Mouse (Mus musculus) liver, embryonic 13.5 days (tissue): ENCODE results near the gene Cul9. TPM values are rescaled to one million over a fixed set of nuclear protein-coding genes. Genes with fewer than 3 reads are reported as not detected.
A peak's percentile ranks its signal among the peaks of the same experiment; 100 is the strongest.
"Not testable (repeated sequence)": the region's sequence is repeated elsewhere in the genome, so short reads cannot be mapped to it uniquely, and the experiment has no call there.

Source experiments
- ATAC-seq: fragments of 200-750 bp; cut with Nextera tagmentation; 2 replicates; pipeline ENCODE4 v1.8.0; 2017; ENCODE audit warnings: low read depth, mild to moderate bottlenecking, moderate number of reproducible peaks, moderate library complexity
- DNase-seq: peaks from one replicate; pipeline ENCODE4 v3.0.0; 2022
- H3K27ac ChIP-seq: fragments of 300-500 bp; sonication (generic); 2 replicates; pipeline ENCODE4 v1.5.1; 2015; ENCODE audit warnings: moderate library complexity, mild to moderate bottlenecking, inconsistent platforms
- H3K27me3 ChIP-seq: fragments of 300-500 bp; sonication (generic); 2 replicates; pipeline ENCODE4 v1.6.1; 2015; ENCODE audit warnings: mild to moderate bottlenecking, inconsistent platforms
- H3K36me3 ChIP-seq: fragments of 300-500 bp; sonication (generic); 2 replicates; pipeline ENCODE4 v1.6.1; 2015; ENCODE audit warnings: mild to moderate bottlenecking, inconsistent platforms
- H3K4me1 ChIP-seq: fragments of 300-500 bp; sonication (generic); replicated peaks from 2 replicates; pipeline ENCODE4 v1.6.1; 2015; ENCODE audit warnings: inconsistent platforms
- H3K4me2 ChIP-seq: fragments of 300-500 bp; sonication (generic); 2 replicates; pipeline ENCODE4 v1.6.1; 2015; ENCODE audit warnings: inconsistent platforms, mild to moderate bottlenecking, moderate library complexity
- H3K4me3 ChIP-seq: fragments of 300-500 bp; sonication (generic); replicated peaks from 2 replicates; pipeline ENCODE4 v1.5.1; 2015; ENCODE audit warnings: mild to moderate bottlenecking, inconsistent platforms
- H3K9ac ChIP-seq: fragments of 300-500 bp; sonication (generic); 2 replicates; pipeline ENCODE4 v1.6.1; 2015; ENCODE audit warnings: mild to moderate bottlenecking, inconsistent platforms
- H3K9me3 ChIP-seq: fragments of 300-500 bp; sonication (generic); replicated peaks from 2 replicates; pipeline ENCODE4 v1.6.1; 2016; ENCODE audit warnings: inconsistent platforms
- WGBS: fragments of 180-500 bp; shearing (Covaris S2); methylation state at CpG from one replicate; pipeline ENCODE4 v1.1.7; 2015; ENCODE audit not compliant: insufficient replicate concordance; 5-methylcytosine and 5-hydroxymethylcytosine counted together
- polyA plus RNA-seq: library from polyadenylated mRNA; unstranded; fragments of >200 nt; fragmentation: Nextera tagmentation; extraction: Ambion mirVana; gene quantifications from 2 replicates; pipeline ENCODE4 v1.2.1, GENCODE M21; 2015

Gene Cul9
- polyA plus RNA-seq, 1 experiment from 2014 or later, result 0.84 TPM

GRCm38 (mm10) chr17:46502775-46503174 is 43.4 kb downstream of the Cul9 start:
- H3K27me3 ChIP-seq, result no peaks in the 10 kb centered on the region
- H3K4me3 ChIP-seq, result no peak overlapping the region
- peaks cover 25% of the 10 kb centered on the region for H3K36me3 ChIP-seq
- DNase-seq (no peak), ATAC-seq (0 out of 2 replicates have a peak, but pooled peaks have one; percentile 23)
- no peak overlapping the region for H3K9ac ChIP-seq
- no peaks in the 10 kb centered on the region for H3K9me3 ChIP-seq
- H3K4me1 ChIP-seq, result peaks cover 5% of the 10 kb centered on the region
- H3K27ac ChIP-seq, result no peak overlapping the region
- WGBS, result 88% methylated on average over 2 of the region's 2 CpGs
- H3K4me2 ChIP-seq, result no peak overlapping the region

DNA sequence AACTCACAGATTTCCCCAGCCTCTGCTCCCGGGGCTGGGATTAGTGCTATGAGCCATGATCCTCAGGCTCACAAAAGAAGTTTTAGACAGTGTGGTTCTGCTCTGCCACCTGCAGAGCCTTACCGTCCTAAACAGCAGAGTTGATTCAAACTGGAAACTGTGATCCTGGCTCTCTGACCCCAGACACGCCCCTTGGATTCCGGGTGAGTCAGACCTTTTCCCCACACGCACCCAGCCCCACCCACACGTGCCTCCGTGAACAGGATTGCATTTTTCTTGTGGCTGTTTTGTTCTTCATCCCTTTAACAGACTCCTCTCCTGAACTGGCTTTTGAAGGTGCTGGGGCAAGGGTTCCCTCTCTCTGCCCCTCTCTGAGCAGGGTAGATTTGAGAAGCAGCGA is 48.2 kb downstream of the Cul9 start:
- peaks cover 25% of the 10 kb centered on the region for H3K36me3 ChIP-seq
- peak overlapping the region; percentile 92 for H3K4me2 ChIP-seq
- WGBS, result 72% methylated on average over 8 of the region's 8 CpGs
- peaks cover 24% of the 10 kb centered on the region for H3K27me3 ChIP-seq
- H3K9me3 ChIP-seq, result no peaks in the 10 kb centered on the region
- ATAC-seq (no peak), DNase-seq (no peak)
- no peak overlapping the region for H3K4me3 ChIP-seq
- peak overlapping the region; percentile 80; the same call in 1 of the 2 replicates for H3K9ac ChIP-seq
- H3K4me1 ChIP-seq, result peaks cover 27% of the 10 kb centered on the region
- no peak overlapping the region for H3K27ac ChIP-seq

GRCm38 (mm10) chr17:46496623-46497434 is 49.4 kb downstream of the Cul9 start, which contains the start of gene Dnph1:
Gene Dnph1 (plus strand): TSS chr17:46496711.
- peak within 1 kb of the TSS; percentile 18; the same call in 1 of the 2 replicates for H3K27ac ChIP-seq
- peaks cover 32% of the 10 kb centered on the region for H3K27me3 ChIP-seq
- peak; percentile 79 for DNase-seq

GRCm38 (mm10) chr17:46496081-46496480 is 50.1 kb downstream of the Cul9 start:
- peaks cover 25% of the 10 kb centered on the region for H3K36me3 ChIP-seq
- peaks cover 38% of the 10 kb centered on the region for H3K27me3 ChIP-seq
- H3K4me2 ChIP-seq, H3K27ac ChIP-seq, H3K9ac ChIP-seq, DNase-seq, H3K4me3 ChIP-seq, H3K9me3 ChIP-seq, ATAC-seq: not testable (repeated sequence)
- peaks cover 27% of the 10 kb centered on the region for H3K4me1 ChIP-seq

More at GRCm38 (mm10) chr17:46496623-46497434, 49.4 kb downstream of the Cul9 start, which contains the start of gene Dnph1:
- Histone ChIP-seq H3K4me1 (peaks cover 27% of the 10 kb centered on the region), H3K4me2 (peak within 1 kb of the TSS; percentile 92), H3K9ac (peak within 1 kb of the TSS; percentile 80), H3K36me3 (peaks cover 25% of the 10 kb centered on the region), H3K9me3 (no peaks in the 10 kb centered on the region), H3K4me3 (peak within 1 kb of the TSS; percentile 72)
- peak; percentile 98 for ATAC-seq
- WGBS, result under 1% methylated on average over 44 of the region's 44 CpGs

DNA sequence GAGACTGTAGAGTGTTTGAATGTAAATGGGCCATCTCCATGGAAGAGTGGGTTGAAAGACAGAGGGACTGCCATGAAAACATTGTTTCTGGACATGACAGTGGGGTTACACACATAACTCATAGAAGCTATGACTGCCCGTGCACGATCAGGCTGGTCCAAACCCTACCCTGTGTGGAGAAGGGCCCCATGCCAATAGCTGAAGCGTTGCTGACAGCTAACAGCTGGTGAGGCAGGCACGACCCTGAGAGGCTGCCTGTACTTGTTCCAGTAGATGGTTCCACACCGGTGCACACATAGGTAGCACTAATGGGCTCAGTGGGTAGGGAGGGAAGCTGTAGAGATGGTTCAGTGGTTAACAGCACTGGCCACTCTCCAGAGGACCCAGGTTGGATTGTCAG is 50.7 kb downstream of the Cul9 start:
- H3K4me1 ChIP-seq, result peaks cover 27% of the 10 kb centered on the region
- H3K27ac ChIP-seq, result no peak overlapping the region
- 68% methylated on average over 5 of the region's 5 CpGs for WGBS
- H3K4me2 ChIP-seq, result no peak overlapping the region
- peaks cover 23% of the 10 kb centered on the region for H3K36me3 ChIP-seq
- no peak for ATAC-seq
- H3K4me3 ChIP-seq, result no peak overlapping the region
- no peaks in the 10 kb centered on the region for H3K9me3 ChIP-seq
- H3K9ac ChIP-seq, result no peak overlapping the region
- DNase-seq, result no peak
- peaks cover 38% of the 10 kb centered on the region for H3K27me3 ChIP-seq

DNA sequence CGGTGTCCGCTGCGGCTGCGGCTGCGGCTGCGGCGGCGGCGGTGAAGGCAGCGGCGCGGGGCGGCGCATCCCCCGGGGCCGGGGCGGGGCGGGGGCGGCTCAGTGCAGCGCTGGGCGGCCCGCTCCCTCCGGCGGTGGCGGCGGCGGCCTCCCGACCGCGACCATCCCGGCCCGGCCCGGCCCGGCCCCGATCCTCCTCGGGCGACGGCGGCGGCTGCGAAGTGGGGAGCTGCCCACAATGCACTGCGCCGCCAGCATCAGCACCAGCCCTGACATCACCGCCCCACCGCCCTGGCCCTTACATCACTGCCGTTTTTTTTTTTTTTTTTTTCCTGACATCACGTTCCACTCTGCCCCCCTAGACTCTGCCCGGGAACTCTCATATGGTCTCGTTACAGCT is 58.8 kb downstream of the Cul9 start, which contains the start of gene Ttbk1:
Ttbk1 (minus strand) TSS at position 245 of the 400 bp plus-strand sequence.
- WGBS, result 3% methylated on average over 34 of the region's 49 CpGs
- H3K4me1 ChIP-seq, result peaks cover 11% of the 10 kb centered on the region
- H3K27me3 ChIP-seq, result peaks cover 88% of the 10 kb centered on the region
- H3K9me3 ChIP-seq, result no peaks in the 10 kb centered on the region
- H3K9ac ChIP-seq, result no peak within 1 kb of the TSS
- no peak for ATAC-seq
- no peak within 1 kb of the TSS for H3K27ac ChIP-seq
- peak within 1 kb of the TSS; percentile 48; the same call in 1 of the 2 replicates for H3K4me2 ChIP-seq
- H3K36me3 ChIP-seq, result no peaks in the 10 kb centered on the region
- H3K4me3 ChIP-seq, result peak within 1 kb of the TSS; percentile 28
- no peak for DNase-seq

DNA sequence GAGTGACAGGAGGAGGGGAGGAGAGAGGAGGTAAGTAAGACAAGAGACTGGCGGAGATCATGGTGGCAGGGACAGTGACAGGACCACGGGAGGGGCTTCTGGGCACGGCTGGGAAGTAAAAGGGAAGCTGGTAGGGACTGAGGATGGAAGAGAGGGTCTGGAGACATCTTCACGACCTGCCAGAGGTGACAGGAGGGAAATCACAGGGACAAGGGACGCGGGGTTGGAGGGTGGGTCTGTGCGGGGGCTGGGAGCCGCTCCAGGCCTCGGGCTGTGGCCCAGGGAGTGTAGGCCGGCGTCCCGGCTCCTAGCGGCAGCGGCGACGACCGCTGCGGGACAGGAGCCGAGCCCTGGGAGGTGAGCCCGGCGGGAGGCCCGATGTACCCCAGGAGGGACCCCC is 59.2 kb downstream of the Cul9 start:
- Histone ChIP-seq H3K4me1 (peaks cover 11% of the 10 kb centered on the region), H3K36me3 (no peaks in the 10 kb centered on the region), H3K4me3 (peak overlapping the region; percentile 28), H3K9ac (no peak overlapping the region), H3K27me3 (peaks cover 87% of the 10 kb centered on the region), H3K27ac (no peak overlapping the region), H3K4me2 (peak overlapping the region; percentile 48; the same call in 1 of the 2 replicates), H3K9me3 (no peaks in the 10 kb centered on the region)
- DNase-seq, result no peak
- ATAC-seq, result no peak
- 5% methylated on average over 20 of the region's 22 CpGs for WGBS

- Histone ChIP-seq H3K27ac (no peak overlapping the region), H3K36me3 (no peaks in the 10 kb centered on the region), H3K4me3 (no peak overlapping the region), H3K4me1 (peaks cover 11% of the 10 kb centered on the region), H3K4me2 (peak overlapping the region; percentile 56; the same call in 1 of the 2 replicates), H3K27me3 (peaks cover 91% of the 10 kb centered on the region), H3K9me3 (no peaks in the 10 kb centered on the region), H3K9ac (no peak overlapping the region)
- ATAC-seq, result no peak
- 7% methylated on average over 6 of the region's 6 CpGs for WGBS
- DNase-seq, result no peak
Observed at GRCm38 (mm10) chr17:46484461-46484875, 61.7 kb downstream of the Cul9 start.

- peak overlapping the region; percentile 56 for H3K4me2 ChIP-seq
- peak overlapping the region; percentile 32 for H3K4me3 ChIP-seq
- no peaks in the 10 kb centered on the region for H3K9me3 ChIP-seq
- H3K36me3 ChIP-seq, result no peaks in the 10 kb centered on the region
- ATAC-seq, result 0 out of 2 replicates have a peak, but pooled peaks have one; percentile 29
- DNase-seq, result no peak
- H3K9ac ChIP-seq, result no peak overlapping the region
- 3% methylated on average over 13 of the region's 13 CpGs for WGBS
- peaks cover 11% of the 10 kb centered on the region for H3K4me1 ChIP-seq
- no peak overlapping the region for H3K27ac ChIP-seq
- H3K27me3 ChIP-seq, result peaks cover 87% of the 10 kb centered on the region
Observed at GRCm38 (mm10) chr17:46484021-46484431, 62.2 kb downstream of the Cul9 start.

DNA sequence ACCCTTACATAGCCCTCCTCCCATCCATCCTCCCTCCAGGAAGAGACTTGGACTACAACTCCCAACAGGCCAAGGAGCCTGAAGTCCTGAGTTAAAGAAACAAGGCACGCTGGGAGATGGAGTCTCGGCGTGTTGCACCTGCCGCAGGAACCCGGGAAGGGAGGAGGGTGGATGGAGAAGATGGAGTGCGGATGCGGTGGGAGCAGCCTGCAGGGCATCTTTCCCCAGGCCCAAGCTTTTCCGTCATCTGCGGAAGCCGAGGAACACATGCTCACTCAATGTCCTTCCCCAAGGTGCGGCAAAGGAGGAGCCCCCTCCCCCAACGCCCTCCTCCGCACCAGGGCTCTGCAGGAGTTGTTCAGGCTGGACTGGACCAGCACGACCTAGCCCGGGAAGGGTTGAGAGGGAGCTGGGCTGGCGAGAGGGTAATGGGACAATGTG is 62.6 kb downstream of the Cul9 start:
- H3K9me3 ChIP-seq, result no peaks in the 10 kb centered on the region
- no peak for DNase-seq
- no peaks in the 10 kb centered on the region for H3K36me3 ChIP-seq
- H3K4me2 ChIP-seq, result peak overlapping the region; percentile 56
- no peak overlapping the region for H3K9ac ChIP-seq
- peak overlapping the region; percentile 32 for H3K4me3 ChIP-seq
- peaks cover 83% of the 10 kb centered on the region for H3K27me3 ChIP-seq
- WGBS, result 3% methylated on average over 16 of the region's 16 CpGs
- H3K4me1 ChIP-seq, result peaks cover 11% of the 10 kb centered on the region
- ATAC-seq, result 0 out of 2 replicates have a peak, but pooled peaks have one; percentile 17
- no peak overlapping the region for H3K27ac ChIP-seq

DNA sequence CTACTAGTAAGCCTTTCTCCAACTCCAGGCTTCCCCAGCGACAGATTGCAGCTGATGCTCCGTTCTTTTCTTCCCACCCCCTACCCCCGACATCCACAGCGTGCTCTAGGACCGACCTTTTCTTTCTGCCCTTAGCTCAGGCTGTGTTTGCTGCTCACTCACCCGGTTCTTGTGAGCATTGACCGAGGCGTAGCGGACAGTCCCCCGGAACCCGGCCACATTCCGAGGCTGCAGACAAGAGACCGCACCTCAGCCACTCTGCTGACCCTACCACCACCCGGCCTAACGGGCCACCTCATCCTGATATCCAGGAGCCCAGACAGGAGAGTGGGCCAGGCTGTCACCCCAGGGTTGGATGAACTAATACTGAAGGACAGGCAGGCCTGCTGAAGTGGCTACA is 68.9 kb downstream of the Cul9 start:
- ATAC-seq, result no peak
- Histone ChIP-seq H3K36me3 (no peaks in the 10 kb centered on the region), H3K9ac (no peak overlapping the region), H3K4me3 (no peak overlapping the region), H3K4me2 (no peak overlapping the region), H3K27me3 (peaks cover 21% of the 10 kb centered on the region), H3K4me1 (no peaks in the 10 kb centered on the region), H3K9me3 (no peaks in the 10 kb centered on the region), H3K27ac (no peak overlapping the region)
- WGBS, result 78% methylated on average over 15 of the region's 15 CpGs
- DNase-seq, result no peak
